13 mouse cellular contexts compared by ENCODE assay signal in genomic region chr7:79362830-79363229, GRCm38 (mm10). TPM values are rescaled to one million over a fixed set of nuclear protein-coding genes. Genes with fewer than 3 reads are reported as not detected.
DNase-seq lines count a peak whose midpoint lies in the region; ATAC-seq and TF ChIP-seq lines count a peak whose summit lies in the region.
"Had no signal": no experiment of that assay in that cellular context is flagged by ENCODE, and none has a peak within 500 bp of the region (broad histone marks: within the 10 kb centered on the region; RNA-seq: fewer than 3 reads in every experiment).

No protein-coding gene starts in this region.

- CTCF ChIA-PET in Patski (lab: Charles Lee) = interaction anchor here (1.1 kb wide), 1 partner anchor 9 kb away, joined by 4 read pairs; no protein-coding TSS in a partner anchor

- H3K4me2 ChIP-seq in hindbrain, embryonic 16.5 days (ENCODE audit: low read length) = no peak overlapping the region
- H3K4me2 ChIP-seq: lung, embryonic 14.5 days had no signal

- H3K9me3 ChIP-seq in hindbrain, embryonic 16.5 days (ENCODE audit: control insufficient read depth, low read length) = no peaks in the 10 kb centered on the region

- peak overlapping the region; percentile 79 for H3K27ac ChIP-seq in left cerebral cortex, adult 2 months
- peak overlapping the region; percentile 81 for H3K27ac ChIP-seq in hindbrain, embryonic 16.5 days (ENCODE audit: low read depth, low read length)
- H3K27ac ChIP-seq: kidney, postnatal 0 days had no signal

- no peak overlapping the region for H3K9ac ChIP-seq in hindbrain, embryonic 16.5 days (ENCODE audit: low read depth, low read length)
- H3K9ac ChIP-seq: lung, embryonic 14.5 days had no signal

- peaks cover 10% of the 10 kb centered on the region for H3K36me3 ChIP-seq in hindbrain, embryonic 16.5 days (ENCODE audit: control insufficient read depth, insufficient read depth, low read length)

- in situ Hi-C loops in Patski (cut with MboI; ENCODE audit: low pct_unique_long_range_greater_than_20kb) = no loop called here

- no peak overlapping the region for H3K4me3 ChIP-seq in left cerebral cortex, adult 2 months
- no peak overlapping the region for H3K4me3 ChIP-seq in hindbrain, embryonic 16.5 days (ENCODE audit: low read length)

- peaks cover 6% of the 10 kb centered on the region; the same call in 1 of the 2 replicates for H3K4me1 ChIP-seq in hindbrain, embryonic 16.5 days (ENCODE audit: control insufficient read depth, insufficient read depth, low read depth, low read length)

- no peaks in the 10 kb centered on the region for H3K27me3 ChIP-seq in Patski
- no peaks in the 10 kb centered on the region for H3K27me3 ChIP-seq in hindbrain, embryonic 16.5 days (replicated peaks; ENCODE audit: control insufficient read depth, insufficient read depth, low read length)

- POLR2A ChIA-PET in Patski (lab: Charles Lee) = no interaction called here

- 87% methylated on average over 7 of the region's 7 CpGs for WGBS in hindbrain, embryonic 16.5 days

- intact Hi-C loops in left cerebral cortex, adult 2 months (cut with DNase I) = no loop called here

- no peak for DNase-seq in left cerebral cortex, adult 2 months (ENCODE audit: extremely low spot score in 1 of 2, low spot score in 2 of 2)
- no peak for DNase-seq in left cerebral cortex, adult 11 months (ENCODE audit: low spot score)
- no peak for DNase-seq in Patski (ENCODE audit: low read depth, low spot score)
- DNase-seq in kidney, postnatal 14 days = no peak
- no peak for DNase-seq in embryo, embryonic 11 days
- DNase-seq in kidney, adult 8-10 months = no peak

- TF ChIP-seq CTCF in left cerebral cortex, adult 2 months (IDR thresholded peaks at IDR 0.05) = no peak
- TF ChIP-seq CTCF in Patski (IDR thresholded peaks at IDR 0.05) = no peak

- peak; percentile 2 for ATAC-seq in CD4-positive, CD25-positive, alpha-beta regulatory T cell, adult 4 months
- peak; percentile 64 for ATAC-seq in Patski
- no peak for ATAC-seq in hindbrain, embryonic 16.5 days

RNA-seq across cellular contexts. Expression of gene Rlbp1, which starts 24.0 kb away (rescaled TPM):
- total RNA-seq in left cerebral cortex, adult 2 months (2021) = 10 to 100 TPM; 21.7 to 22.1 TPM
- not detected for polyA plus RNA-seq in CD4-positive, CD25-positive, alpha-beta regulatory T cell, adult 4 months (2017; shearing (Covaris generic))
- not detected for polyA plus RNA-seq in Patski (2021)
- 28.2 and 29.2 TPM in 2 replicates for polyA plus RNA-seq in hindbrain, embryonic 16.5 days (2015; fragmentation: Nextera tagmentation; extraction: Ambion mirVana)
- total RNA-seq: gastrocnemius, postnatal 10 days; hematopoietic stem cell, adult 5-6 weeks had no signal
- polyA plus RNA-seq: small intestine, adult 2 months had no signal

RNA-seq across cellular contexts. Expression of gene Fanci, which starts 28.9 kb away (rescaled TPM):
- total RNA-seq in left cerebral cortex, adult 2 months (2021) = 1 to 10 TPM in 1 of 2 experiments, under 1 TPM in 1; 0.56 to 1.4 TPM
- 1 to 10 TPM; 4.4 to 7.9 TPM for polyA plus RNA-seq in CD4-positive, CD25-positive, alpha-beta regulatory T cell, adult 4 months (2017; shearing (Covaris generic))
- polyA plus RNA-seq in Patski (2021) = 12.2 TPM
- polyA plus RNA-seq in hindbrain, embryonic 16.5 days (2015; fragmentation: Nextera tagmentation; extraction: Ambion mirVana) = 2.4 and 2.7 TPM in 2 replicates

Comparison
In these comparisons a context has a peak if more than half of its experiments do, and no peak if none do; other contexts are left out.
1. RNA of gene Rlbp1, which starts 24.0 kb away (polyA plus RNA-seq): 28.2 to 29.2 TPM in hindbrain, embryonic 16.5 days; not detected in Patski (single experiment) and not detected in CD4-positive, CD25-positive, alpha-beta regulatory T cell, adult 4 months; every median in the first group is over 10 times any median in the second.